Mouse (Mus musculus) liver, embryonic 15.5 days (tissue): ENCODE data around the gene Vwa5b1. TPM values are rescaled to one million over a fixed set of nuclear protein-coding genes. Genes with fewer than 3 reads are reported as not detected.

ENCODE experiments used
- ATAC-seq: fragments of 200-750 bp; cut with Nextera tagmentation; 2 replicates; pipeline ENCODE4 v1.8.0; 2017; ENCODE audit warnings: moderate number of reproducible peaks, mild to moderate bottlenecking, moderate library complexity; ENCODE audit not compliant: insufficient read depth
- H3K27ac ChIP-seq: fragments of 300-500 bp; sonication (generic); replicated peaks from 2 replicates; pipeline ENCODE4 v1.5.1; 2015; ENCODE audit warnings: mild to moderate bottlenecking, inconsistent platforms
- H3K27me3 ChIP-seq: fragments of 300-500 bp; sonication (generic); 2 replicates; pipeline ENCODE4 v1.6.1; 2015; ENCODE audit warnings: mild to moderate bottlenecking, inconsistent platforms
- H3K36me3 ChIP-seq: fragments of 300-500 bp; sonication (generic); replicated peaks from 2 replicates; pipeline ENCODE4 v1.6.1; 2015; ENCODE audit warnings: moderate library complexity, mild to moderate bottlenecking, inconsistent platforms
- H3K4me1 ChIP-seq: fragments of 300-500 bp; sonication (generic); replicated peaks from 2 replicates; pipeline ENCODE4 v1.6.1; 2015; ENCODE audit warnings: inconsistent platforms
- H3K4me2 ChIP-seq: fragments of 300-500 bp; sonication (generic); 2 replicates; pipeline ENCODE4 v1.6.1; 2015; ENCODE audit warnings: moderate library complexity, mild to moderate bottlenecking, inconsistent platforms
- H3K4me3 ChIP-seq: fragments of 300-500 bp; sonication (generic); replicated peaks from 2 replicates; pipeline ENCODE4 v1.5.1; 2015; ENCODE audit warnings: mild to moderate bottlenecking, inconsistent platforms
- H3K9ac ChIP-seq: fragments of 300-500 bp; sonication (generic); 2 replicates; pipeline ENCODE4 v1.6.1; 2015; ENCODE audit warnings: moderate library complexity, mild to moderate bottlenecking, inconsistent platforms
- H3K9me3 ChIP-seq: fragments of 300-500 bp; sonication (generic); replicated peaks from 2 replicates; pipeline ENCODE4 v1.6.1; 2016; ENCODE audit warnings: inconsistent platforms
- WGBS: fragments of 180-500 bp; shearing (Covaris S2); methylation state at CpG from one replicate; pipeline ENCODE4 v1.1.7; 2015; ENCODE audit warnings: mixed read lengths; ENCODE audit not compliant: insufficient replicate concordance; 5-methylcytosine and 5-hydroxymethylcytosine counted together
- polyA plus RNA-seq: library from polyadenylated mRNA; unstranded; fragments of >200 nt; fragmentation: Nextera tagmentation; extraction: Ambion mirVana; gene quantifications from 2 replicates; pipeline ENCODE4 v1.2.1, GENCODE M21; 2015

Gene Vwa5b1
- polyA plus RNA-seq, 1 experiment from 2014 or later, result not detected

GRCm38 (mm10) chr4:138648096-138648635 lies 12.5 kb upstream of the Vwa5b1 start:
- H3K4me3 ChIP-seq, result no peak overlapping the region
- no peaks in the 10 kb centered on the region for H3K36me3 ChIP-seq
- no peak for ATAC-seq
- WGBS, result 60% methylated on average over 3 of the region's 3 CpGs
- H3K4me1 ChIP-seq, result no peaks in the 10 kb centered on the region
- H3K4me2 ChIP-seq, result no peak overlapping the region
- no peak overlapping the region for H3K27ac ChIP-seq
- H3K27me3 ChIP-seq, result no peaks in the 10 kb centered on the region
- H3K9ac ChIP-seq, result no peak overlapping the region
- no peaks in the 10 kb centered on the region for H3K9me3 ChIP-seq

- no peak overlapping the region for H3K4me2 ChIP-seq
- no peaks in the 10 kb centered on the region for H3K9me3 ChIP-seq
- H3K27me3 ChIP-seq, result no peaks in the 10 kb centered on the region
- H3K36me3 ChIP-seq, result no peaks in the 10 kb centered on the region
- no peak for ATAC-seq
- H3K4me3 ChIP-seq, result no peak overlapping the region
- H3K9ac ChIP-seq, result no peak overlapping the region
- WGBS, result 23% methylated on average over 4 of the region's 4 CpGs
- no peak overlapping the region for H3K27ac ChIP-seq
- no peaks in the 10 kb centered on the region for H3K4me1 ChIP-seq
Observed at GRCm38 (mm10) chr4:138642272-138642671, 6.6 kb upstream of the Vwa5b1 start.

DNA sequence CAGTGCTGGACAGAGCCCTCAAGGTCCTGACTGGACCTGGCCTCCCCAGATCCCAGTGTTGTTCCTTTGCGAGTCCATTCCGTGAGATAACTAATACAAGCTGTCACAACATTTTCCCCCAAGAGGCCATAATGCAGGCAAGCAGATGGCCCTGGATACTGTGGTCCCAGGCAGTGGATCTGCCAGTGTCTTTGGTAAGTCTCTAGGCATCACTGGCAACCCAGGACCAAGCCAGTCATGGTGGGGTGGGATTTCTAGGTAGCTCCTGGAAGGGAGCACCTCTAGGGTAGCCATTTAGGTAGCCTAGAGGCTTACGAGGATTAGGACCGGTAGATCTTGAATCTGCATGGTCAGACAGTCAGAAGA lies 445 bp upstream of the Vwa5b1 start:
- H3K4me2 ChIP-seq, result no peak overlapping the region
- no peak overlapping the region for H3K27ac ChIP-seq
- no peaks in the 10 kb centered on the region for H3K27me3 ChIP-seq
- no peaks in the 10 kb centered on the region for H3K36me3 ChIP-seq
- H3K4me3 ChIP-seq, result no peak overlapping the region
- H3K9me3 ChIP-seq, result no peaks in the 10 kb centered on the region
- 40% methylated on average over 4 of the region's 4 CpGs for WGBS
- no peak for ATAC-seq
- H3K4me1 ChIP-seq, result no peaks in the 10 kb centered on the region
- no peak overlapping the region for H3K9ac ChIP-seq

- H3K27me3 ChIP-seq, result no peaks in the 10 kb centered on the region
- no peak overlapping the region for H3K27ac ChIP-seq
- H3K4me3 ChIP-seq, result no peak overlapping the region
- ATAC-seq, result no peak
- H3K4me1 ChIP-seq, result no peaks in the 10 kb centered on the region
- H3K36me3 ChIP-seq, result no peaks in the 10 kb centered on the region
- H3K9ac ChIP-seq, result no peak overlapping the region
- H3K4me2 ChIP-seq, result no peak overlapping the region
- WGBS, result 41% methylated on average over 5 of the region's 5 CpGs
- H3K9me3 ChIP-seq, result no peaks in the 10 kb centered on the region
Observed at GRCm38 (mm10) chr4:138628256-138628655, 7.4 kb downstream of the Vwa5b1 start.

- H3K4me1 ChIP-seq, result no peaks in the 10 kb centered on the region
- no peak overlapping the region for H3K9ac ChIP-seq
- H3K4me3 ChIP-seq, result no peak overlapping the region
- H3K27ac ChIP-seq, result no peak overlapping the region
- 6% methylated on average over 8 of the region's 8 CpGs for WGBS
- no peaks in the 10 kb centered on the region for H3K36me3 ChIP-seq
- H3K4me2 ChIP-seq, result no peak overlapping the region
- ATAC-seq, result no peak
- H3K27me3 ChIP-seq, result no peaks in the 10 kb centered on the region
- H3K9me3 ChIP-seq, result no peaks in the 10 kb centered on the region
Observed at GRCm38 (mm10) chr4:138614454-138614853, 21.2 kb downstream of the Vwa5b1 start.

DNA sequence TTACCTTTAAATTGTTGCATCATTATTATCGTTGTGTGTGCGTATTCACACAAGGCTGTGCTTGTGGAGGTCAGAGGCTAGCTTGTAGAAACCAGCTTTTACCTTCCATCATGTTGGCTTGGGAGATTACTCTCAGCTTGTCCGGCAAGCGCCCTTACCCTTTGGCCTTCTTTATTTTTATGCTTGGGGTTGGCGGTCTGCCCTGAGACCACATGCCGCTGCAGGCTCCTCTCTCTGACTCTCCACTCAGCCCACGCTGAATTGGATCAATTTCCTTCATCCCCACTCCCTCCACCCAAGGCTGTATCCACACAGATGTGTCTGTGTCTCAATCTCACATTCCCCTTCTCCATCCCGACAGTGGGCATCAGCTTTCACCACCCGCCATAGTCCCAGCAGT lies 33.8 kb downstream of the Vwa5b1 start:
- Histone ChIP-seq H3K27ac (no peak overlapping the region), H3K9me3 (no peaks in the 10 kb centered on the region), H3K27me3 (no peaks in the 10 kb centered on the region), H3K4me1 (no peaks in the 10 kb centered on the region), H3K36me3 (no peaks in the 10 kb centered on the region), H3K4me2 (no peak overlapping the region), H3K4me3 (no peak overlapping the region), H3K9ac (no peak overlapping the region)
- 62% methylated on average over 9 of the region's 9 CpGs for WGBS
- ATAC-seq, result no peak

- Histone ChIP-seq H3K4me2 (no peak overlapping the region), H3K9me3 (no peaks in the 10 kb centered on the region), H3K9ac (no peak overlapping the region), H3K4me1 (no peaks in the 10 kb centered on the region), H3K36me3 (no peaks in the 10 kb centered on the region), H3K4me3 (no peak overlapping the region), H3K27me3 (no peaks in the 10 kb centered on the region), H3K27ac (no peak overlapping the region)
- ATAC-seq, result no peak
- 12% methylated on average over 7 of the region's 7 CpGs for WGBS
Observed at GRCm38 (mm10) chr4:138597904-138598347, 37.8 kb downstream of the Vwa5b1 start.

GRCm38 (mm10) chr4:138596391-138597130 lies 39.1 kb downstream of the Vwa5b1 start:
- no peak for ATAC-seq
- Histone ChIP-seq H3K9me3 (no peaks in the 10 kb centered on the region), H3K4me3 (no peak overlapping the region), H3K4me1 (no peaks in the 10 kb centered on the region), H3K4me2 (no peak overlapping the region), H3K27ac (no peak overlapping the region), H3K27me3 (no peaks in the 10 kb centered on the region), H3K36me3 (no peaks in the 10 kb centered on the region), H3K9ac (no peak overlapping the region)
- 60% methylated on average over 12 of the region's 12 CpGs for WGBS

GRCm38 (mm10) chr4:138584946-138585345 lies 50.7 kb downstream of the Vwa5b1 start:
- H3K4me1 ChIP-seq, result no peaks in the 10 kb centered on the region
- no peak overlapping the region for H3K4me3 ChIP-seq
- H3K36me3 ChIP-seq, result no peaks in the 10 kb centered on the region
- H3K4me2 ChIP-seq, result no peak overlapping the region
- no peak overlapping the region for H3K27ac ChIP-seq
- H3K9ac ChIP-seq, result no peak overlapping the region
- no peak for ATAC-seq
- no peaks in the 10 kb centered on the region for H3K27me3 ChIP-seq
- no peaks in the 10 kb centered on the region for H3K9me3 ChIP-seq

DNA sequence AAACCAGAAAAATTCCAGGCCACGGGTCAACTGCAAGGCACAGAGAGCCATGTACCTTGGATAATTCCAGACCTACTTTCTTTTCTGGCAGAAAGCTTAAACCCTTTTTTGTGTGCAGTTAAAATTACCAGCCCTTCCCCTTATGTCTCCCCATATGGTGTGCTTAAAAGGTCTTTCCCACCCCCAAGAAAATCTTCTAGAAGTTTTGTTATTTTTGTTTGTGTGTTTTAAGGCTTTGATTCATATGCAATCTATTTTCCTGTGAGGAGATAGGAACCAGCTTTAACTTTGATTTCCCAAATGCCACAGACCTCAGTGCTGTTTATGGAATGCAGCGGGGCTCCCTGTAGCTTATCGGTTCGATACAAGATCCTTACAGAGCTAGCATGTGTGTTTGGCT lies 53.2 kb downstream of the Vwa5b1 start:
- Histone ChIP-seq H3K27ac (no peak overlapping the region), H3K27me3 (no peaks in the 10 kb centered on the region), H3K4me3 (no peak overlapping the region), H3K4me1 (no peaks in the 10 kb centered on the region), H3K36me3 (no peaks in the 10 kb centered on the region), H3K9me3 (no peaks in the 10 kb centered on the region), H3K4me2 (no peak overlapping the region), H3K9ac (no peak overlapping the region)
- WGBS, result 64% methylated on average over 4 of the region's 4 CpGs
- no peak for ATAC-seq

DNA sequence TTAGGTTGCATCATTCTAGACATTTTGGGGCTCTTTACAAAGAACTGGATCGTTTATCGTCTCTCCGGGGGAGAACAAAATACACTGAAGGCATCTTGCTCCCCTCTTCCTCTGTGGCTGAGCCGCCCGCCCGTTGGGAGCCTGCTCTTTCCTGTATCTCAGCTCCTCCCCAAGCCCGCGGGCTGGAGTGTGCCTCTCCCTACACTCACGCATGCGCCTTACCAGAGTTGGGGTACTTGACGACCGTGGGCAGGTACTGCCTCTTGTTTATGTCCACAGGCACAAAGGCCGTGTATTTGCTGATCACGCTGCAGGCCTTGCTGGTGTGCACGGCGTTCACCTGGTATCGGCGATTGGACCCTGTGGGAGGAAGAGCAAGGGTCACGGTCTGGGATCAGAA lies 57.3 kb downstream of the Vwa5b1 start:
- no peak for ATAC-seq

DNA sequence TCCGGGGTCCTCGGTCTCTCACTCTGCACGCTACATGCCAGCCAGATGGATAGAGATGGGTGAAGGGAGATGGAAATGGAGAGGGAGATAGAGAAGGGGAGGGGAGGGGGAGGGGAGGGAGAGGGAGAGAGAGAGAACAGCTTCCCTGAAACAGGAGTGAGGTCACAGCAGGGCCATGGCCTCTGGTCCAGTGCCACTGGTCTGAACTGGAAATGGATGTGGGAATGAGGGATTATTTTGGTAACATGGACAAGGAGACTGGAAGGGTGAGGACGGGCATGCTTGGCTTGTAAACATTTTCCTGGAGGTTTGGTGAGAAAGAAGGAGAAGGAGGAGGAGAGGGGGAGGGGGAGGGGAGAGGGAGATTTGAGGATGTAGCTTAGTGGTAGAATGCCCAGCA lies 59.0 kb downstream of the Vwa5b1 start:
- no peak for ATAC-seq
- H3K27ac ChIP-seq, result no peak overlapping the region
- H3K36me3 ChIP-seq, result no peaks in the 10 kb centered on the region
- no peak overlapping the region for H3K9ac ChIP-seq
- no peaks in the 10 kb centered on the region for H3K4me1 ChIP-seq
- no peak overlapping the region for H3K4me3 ChIP-seq
- no peaks in the 10 kb centered on the region for H3K9me3 ChIP-seq
- H3K4me2 ChIP-seq, result no peak overlapping the region
- WGBS, result 78% methylated on average over 3 of the region's 4 CpGs
- no peaks in the 10 kb centered on the region for H3K27me3 ChIP-seq

More for the DNA sequence above, 57.3 kb downstream of the Vwa5b1 start:
- Histone ChIP-seq H3K4me1 (no peaks in the 10 kb centered on the region), H3K4me2 (no peak overlapping the region), H3K9me3 (no peaks in the 10 kb centered on the region), H3K9ac (no peak overlapping the region), H3K27ac (no peak overlapping the region), H3K4me3 (no peak overlapping the region), H3K36me3 (no peaks in the 10 kb centered on the region), H3K27me3 (no peaks in the 10 kb centered on the region)
- WGBS, result 55% methylated on average over 19 of the region's 19 CpGs
